Comparison of ENCODE assay signal across 27 mouse cellular contexts in the genomic region with DNA sequence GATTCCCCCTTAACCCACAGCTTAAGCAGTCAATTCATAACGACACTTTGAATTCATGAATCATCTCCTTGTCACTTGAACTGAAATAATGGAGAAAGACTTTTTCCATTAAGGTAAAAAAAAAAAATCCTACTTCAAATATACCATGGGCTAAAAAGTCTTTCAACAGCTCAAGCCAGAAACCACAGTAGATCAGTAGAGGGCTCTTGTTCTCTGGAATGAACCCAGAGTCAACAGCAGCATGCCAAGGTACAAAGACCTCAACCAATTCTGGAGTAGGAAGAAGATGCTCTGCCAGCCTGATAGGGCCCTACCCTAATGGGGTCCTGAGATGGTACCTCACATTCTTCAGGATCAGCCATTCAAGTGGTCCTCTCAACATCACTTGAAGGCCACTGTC.
DNase-seq lines count a peak whose midpoint lies in the region; ATAC-seq and TF ChIP-seq lines count a peak whose summit lies in the region.
"Had no signal": no experiment of that assay in that cellular context is flagged by ENCODE, and none has a peak within 500 bp of the region (broad histone marks: within the 10 kb centered on the region; RNA-seq: fewer than 3 reads in every experiment).

No protein-coding gene starts in this region.

- no peaks in the 10 kb centered on the region for H3K9me3 ChIP-seq in liver, postnatal 0 days (ENCODE audit: low read length)
- no peaks in the 10 kb centered on the region for H3K9me3 ChIP-seq in liver, embryonic 12.5 days (replicated peaks)
- H3K9me3 ChIP-seq: heart, embryonic 10.5 days; hindbrain, embryonic 12.5 days; intestine, embryonic 15.5 days; limb, embryonic 10.5 days; limb, embryonic 15.5 days; midbrain, embryonic 12.5 days; neural tube, embryonic 13.5 days had no signal

- 0 out of 2 replicates have a peak, but pooled peaks have one; percentile 22 for TF ChIP-seq CTCF in liver, postnatal 0 days (IDR thresholded peaks at IDR 0.05; ENCODE audit: low read depth)
- no peak for TF ChIP-seq CTCF in embryonic fibroblast, embryonic 13.5 days (IDR thresholded peaks at IDR 0.05; ENCODE audit: borderline replicate concordance, insufficient read depth, low read length)

- no peaks in the 10 kb centered on the region for H3K27me3 ChIP-seq in liver, postnatal 0 days (ENCODE audit: insufficient read depth, low read length)
- no peaks in the 10 kb centered on the region for H3K27me3 ChIP-seq in liver, embryonic 12.5 days (replicated peaks)
- H3K27me3 ChIP-seq: hindbrain, embryonic 12.5 days; intestine, embryonic 15.5 days; limb, embryonic 15.5 days; midbrain, embryonic 12.5 days; neural tube, embryonic 13.5 days had no signal

- TF ChIP-seq EP300 in liver, postnatal 0 days (IDR thresholded peaks at IDR 0.05; ENCODE audit: low read depth): no peak

- no peak overlapping the region for H3K9ac ChIP-seq in liver, postnatal 0 days (replicated peaks)
- no peak overlapping the region for H3K9ac ChIP-seq in liver, embryonic 12.5 days
- H3K9ac ChIP-seq: hindbrain, embryonic 12.5 days; intestine, embryonic 15.5 days; limb, embryonic 15.5 days; midbrain, embryonic 12.5 days; neural tube, embryonic 13.5 days had no signal

- no peak overlapping the region for H3K27ac ChIP-seq in liver, postnatal 0 days (ENCODE audit: low read depth)
- H3K27ac ChIP-seq in liver, embryonic 12.5 days: no peak overlapping the region
- H3K27ac ChIP-seq in embryonic fibroblast, embryonic 13.5 days (ENCODE audit: insufficient read depth, low read length): peak overlapping the region; percentile 85
- H3K27ac ChIP-seq: heart, embryonic 10.5 days; hindbrain, embryonic 12.5 days; hindbrain, postnatal 0 days; intestine, embryonic 15.5 days; layer of hippocampus, adult 2 months; limb, embryonic 10.5 days; limb, embryonic 15.5 days; midbrain, embryonic 12.5 days; neural tube, embryonic 13.5 days had no signal

- H3K36me3 ChIP-seq in liver, postnatal 0 days (replicated peaks; ENCODE audit: insufficient read depth, low read length): no peaks in the 10 kb centered on the region
- H3K36me3 ChIP-seq in liver, embryonic 12.5 days: no peaks in the 10 kb centered on the region
- H3K36me3 ChIP-seq: heart, embryonic 10.5 days; hindbrain, embryonic 12.5 days; intestine, embryonic 15.5 days; limb, embryonic 10.5 days; limb, embryonic 15.5 days; midbrain, embryonic 12.5 days; neural tube, embryonic 13.5 days had no signal

- H3K4me1 ChIP-seq in liver, postnatal 0 days (ENCODE audit: insufficient read depth): 0 out of 2 replicates have a peak, but pooled peaks cover 2% of the 10 kb centered on the region
- no peaks in the 10 kb centered on the region for H3K4me1 ChIP-seq in liver, embryonic 12.5 days
- H3K4me1 ChIP-seq in embryonic fibroblast, embryonic 13.5 days (ENCODE audit: control insufficient read depth, insufficient read depth, low read length): peaks cover 14% of the 10 kb centered on the region
- H3K4me1 ChIP-seq: hindbrain, embryonic 12.5 days; limb, embryonic 10.5 days had no signal

- 75% methylated on average over 1 of the region's 1 CpGs for WGBS in liver, postnatal 0 days (ENCODE audit: insufficient replicate concordance)
- 72% methylated on average over 1 of the region's 1 CpGs for WGBS in liver, embryonic 12.5 days (ENCODE audit: insufficient replicate concordance)

- no peak overlapping the region for H3K4me2 ChIP-seq in liver, postnatal 0 days (ENCODE audit: low read depth, low read length)
- no peak overlapping the region for H3K4me2 ChIP-seq in liver, embryonic 12.5 days
- H3K4me2 ChIP-seq: hindbrain, embryonic 12.5 days; intestine, embryonic 15.5 days; limb, embryonic 15.5 days; midbrain, embryonic 12.5 days; neural tube, embryonic 13.5 days had no signal

- TF ChIP-seq POLR2A in embryonic fibroblast, embryonic 13.5 days (IDR thresholded peaks at IDR 0.05; ENCODE audit: low read depth, low read length): no peak

- no peak overlapping the region for H3K4me3 ChIP-seq in liver, postnatal 0 days (ENCODE audit: low read depth, low read length)
- no peak overlapping the region for H3K4me3 ChIP-seq in liver, embryonic 12.5 days
- H3K4me3 ChIP-seq in embryonic fibroblast, embryonic 13.5 days (ENCODE audit: insufficient read depth, low read length): no peak overlapping the region
- H3K4me3 ChIP-seq: heart, embryonic 10.5 days; hindbrain, embryonic 12.5 days; intestine, embryonic 15.5 days; layer of hippocampus, adult 2 months; limb, embryonic 10.5 days; limb, embryonic 15.5 days; midbrain, embryonic 12.5 days; neural tube, embryonic 13.5 days had no signal

- no peak for DNase-seq in liver, postnatal 0 days
- DNase-seq in 3134 (ENCODE audit: extremely low read depth, insufficient read length, low spot score): peak; percentile 38
- DNase-seq in lung, postnatal 25 days (ENCODE audit: low spot score): peak; percentile 51
- DNase-seq in right cerebral cortex, postnatal 36 days (ENCODE audit: low spot score in 2 of 2): no peak
- DNase-seq: adrenal gland, adult 2 months; adrenal gland, postnatal 36 days; B cell, adult 2 months; cerebellum, adult 18-20 months; cerebellum, postnatal 14 days; gastrocnemius, postnatal 14 days; heart, postnatal 36 days; kidney, adult 2 months; kidney, postnatal 36 days; thymus, postnatal 14 days had no signal

- no peak for ATAC-seq in liver, postnatal 0 days
- ATAC-seq in liver, embryonic 12.5 days: no peak
- ATAC-seq in activated CD4-positive, CD25-positive, alpha-beta regulatory T cell, adult 4 months: no peak
- ATAC-seq: forebrain, embryonic 14.5 days; hindbrain, postnatal 0 days; intestine, embryonic 15.5 days had no signal

Comparison
In these comparisons a context has a peak if more than half of its experiments do, and no peak if none do; other contexts are left out.
1. DNase-seq: peak in 3134 (single experiment) and lung, postnatal 25 days (single experiment); none in liver, postnatal 0 days (single experiment) and right cerebral cortex, postnatal 36 days (0 of 2).